Mouse (Mus musculus) spleen, postnatal 10 days (tissue): ENCODE measurements around the gene Slc9a8.
"Not testable (repeated sequence)": the region's sequence is repeated elsewhere in the genome, so short reads cannot be mapped to it uniquely, and the experiment has no call there.

ENCODE experiments used
- DNase-seq, 2 experiments: peaks; one replicate each; pipeline ENCODE4 v3.0.0; 2021 to 2022; ENCODE audit warnings: low spot score in 2 of 2

Gene Slc9a8

GRCm38 (mm10) chr2:167421330-167422149, at the start of gene Slc9a8:
Gene Slc9a8 (plus strand): TSS chr2:167421712.
- DNase-seq = peak; percentile 92 to 95

- DNase-seq = no peak
Measured at GRCm38 (mm10) chr2:167373266-167373665, 48.2 kb upstream of the Slc9a8 start.

GRCm38 (mm10) chr2:167374191-167374805, 47.2 kb upstream of the Slc9a8 start:
- DNase-seq = no peak

- DNase-seq = peak; percentile 20 to 44
Measured at GRCm38 (mm10) chr2:167375135-167375534, 46.4 kb upstream of the Slc9a8 start.

- DNase-seq = no peak
Measured at GRCm38 (mm10) chr2:167375688-167376087, 45.8 kb upstream of the Slc9a8 start.

- peak in 1 of 2 experiments; percentile 47 for DNase-seq
Measured at GRCm38 (mm10) chr2:167376160-167376564, 45.4 kb upstream of the Slc9a8 start.

GRCm38 (mm10) chr2:167377697-167378096, 43.8 kb upstream of the Slc9a8 start:
- DNase-seq = no peak

GRCm38 (mm10) chr2:167378972-167379371, 42.5 kb upstream of the Slc9a8 start:
- DNase-seq = no peak

GRCm38 (mm10) chr2:167380615-167381285, 40.8 kb upstream of the Slc9a8 start:
- DNase-seq = no peak

- peak in 1 of 2 experiments; percentile 39 for DNase-seq
Measured at GRCm38 (mm10) chr2:167381596-167381995, 39.9 kb upstream of the Slc9a8 start.

- DNase-seq = no peak
Measured at GRCm38 (mm10) chr2:167382389-167382788, 39.1 kb upstream of the Slc9a8 start.

GRCm38 (mm10) chr2:167383666-167384083, 37.8 kb upstream of the Slc9a8 start:
- DNase-seq = peak in 1 of 2 experiments; percentile 35

- no peak for DNase-seq
Measured at GRCm38 (mm10) chr2:167386456-167386855, 35.1 kb upstream of the Slc9a8 start.

- no peak for DNase-seq
Measured at GRCm38 (mm10) chr2:167386998-167387397, 34.5 kb upstream of the Slc9a8 start.

GRCm38 (mm10) chr2:167394426-167394825, 27.1 kb upstream of the Slc9a8 start:
- no peak for DNase-seq

GRCm38 (mm10) chr2:167396420-167396819, 25.1 kb upstream of the Slc9a8 start:
- not testable (repeated sequence) for DNase-seq

- no peak for DNase-seq
Measured at GRCm38 (mm10) chr2:167399012-167399411, 22.5 kb upstream of the Slc9a8 start.

GRCm38 (mm10) chr2:167399646-167400045, 21.9 kb upstream of the Slc9a8 start:
- no peak for DNase-seq

- DNase-seq = no peak
Measured at GRCm38 (mm10) chr2:167403085-167403484, 18.4 kb upstream of the Slc9a8 start.

GRCm38 (mm10) chr2:167405101-167405880, 16.2 kb upstream of the Slc9a8 start:
- DNase-seq = no peak

- no peak for DNase-seq
Measured at GRCm38 (mm10) chr2:167407296-167407929, 14.1 kb upstream of the Slc9a8 start.
